Mouse (Mus musculus) frontal cortex, adult (tissue): Measurements from ENCODE around the gene Eid3.
A peak's percentile ranks its signal among the peaks of the same experiment; 100 is the strongest.

Source experiments
- ATAC-seq: cut with Nextera tagmentation; 2 replicates; pipeline ENCODE4 v1.9.2; 2017; ENCODE audit warnings: mild to moderate bottlenecking, moderate library complexity, mixed read lengths; ENCODE audit not compliant: low TSS enrichment

The Eid3 gene

GRCm38 (mm10) chr10:82866356-82866755 is at the start of gene Eid3:
Gene Eid3 (plus strand): TSS chr10:82866626.
- ATAC-seq: no peak; the same call in 1 of the 2 replicates

GRCm38 (mm10) chr10:82817514-82817913 is 48.9 kb upstream of the Eid3 start:
- ATAC-seq: no peak

- no peak for ATAC-seq
These were observed 48.5 kb upstream of the Eid3 start for GRCm38 (mm10) chr10:82817936-82818335.

- ATAC-seq: no peak
These were observed 47.8 kb upstream of the Eid3 start for GRCm38 (mm10) chr10:82818661-82819060.

- ATAC-seq: no peak
These were observed 43.2 kb upstream of the Eid3 start for GRCm38 (mm10) chr10:82823108-82823778.

- no peak for ATAC-seq
These were observed 42.6 kb upstream of the Eid3 start for GRCm38 (mm10) chr10:82823779-82824177.

GRCm38 (mm10) chr10:82824541-82824940 is 41.9 kb upstream of the Eid3 start:
- ATAC-seq: no peak

GRCm38 (mm10) chr10:82826516-82826915 is 39.9 kb upstream of the Eid3 start:
- ATAC-seq: peak; percentile 92

- no peak for ATAC-seq
These were observed 32.5 kb upstream of the Eid3 start, which contains the start of gene Txnrd1 for GRCm38 (mm10) chr10:82833926-82834325. Gene Txnrd1 (plus strand): TSS chr10:82833951.

GRCm38 (mm10) chr10:82835898-82836297 is 30.5 kb upstream of the Eid3 start:
- no peak for ATAC-seq

- no peak for ATAC-seq
These were observed 28.0 kb upstream of the Eid3 start for GRCm38 (mm10) chr10:82838390-82838789.

- peak; percentile 62; the same call in 1 of the 2 replicates for ATAC-seq
These were observed 22.3 kb upstream of the Eid3 start for GRCm38 (mm10) chr10:82844090-82844489.

GRCm38 (mm10) chr10:82844731-82845130 is 21.7 kb upstream of the Eid3 start:
- peak; percentile 64 for ATAC-seq

GRCm38 (mm10) chr10:82847821-82848459 is 18.5 kb upstream of the Eid3 start:
- ATAC-seq: no peak

- no peak for ATAC-seq
These were observed 16.6 kb upstream of the Eid3 start for GRCm38 (mm10) chr10:82849686-82850353.

- ATAC-seq: no peak
These were observed 16.1 kb upstream of the Eid3 start for GRCm38 (mm10) chr10:82850354-82850752.

GRCm38 (mm10) chr10:82851751-82852150 is 14.7 kb upstream of the Eid3 start:
- no peak for ATAC-seq

GRCm38 (mm10) chr10:82858032-82858680 is 8.3 kb upstream of the Eid3 start:
- ATAC-seq: no peak

- peak; percentile 86 for ATAC-seq
These were observed 7.5 kb upstream of the Eid3 start for GRCm38 (mm10) chr10:82858691-82859532.

- 0 out of 2 replicates have a peak, but pooled peaks have one; percentile 35 for ATAC-seq
These were observed 6.9 kb upstream of the Eid3 start for GRCm38 (mm10) chr10:82859533-82859915.

- ATAC-seq: peak; percentile 38; the same call in 1 of the 2 replicates
These were observed 6.1 kb upstream of the Eid3 start for GRCm38 (mm10) chr10:82860181-82860928.
